Mouse (Mus musculus) E14TG2a.4 (cell line): Measurements from ENCODE around the gene Cmtm4.

Experiments used
- CTCF ChIP-seq: conservative IDR thresholded peaks from 2 replicates; pipeline ENCODE4 v1.5.1; 2014; ENCODE audit warnings: low read length
- NANOG ChIP-seq: IDR thresholded peaks from 2 replicates; pipeline ENCODE4 v1.6.1; 2014; ENCODE audit warnings: borderline replicate concordance, low read length, mixed read lengths
- POU5F1 ChIP-seq: IDR thresholded peaks from 2 replicates; pipeline ENCODE4 v1.6.1; 2014; ENCODE audit warnings: low read length, borderline replicate concordance

DNA sequence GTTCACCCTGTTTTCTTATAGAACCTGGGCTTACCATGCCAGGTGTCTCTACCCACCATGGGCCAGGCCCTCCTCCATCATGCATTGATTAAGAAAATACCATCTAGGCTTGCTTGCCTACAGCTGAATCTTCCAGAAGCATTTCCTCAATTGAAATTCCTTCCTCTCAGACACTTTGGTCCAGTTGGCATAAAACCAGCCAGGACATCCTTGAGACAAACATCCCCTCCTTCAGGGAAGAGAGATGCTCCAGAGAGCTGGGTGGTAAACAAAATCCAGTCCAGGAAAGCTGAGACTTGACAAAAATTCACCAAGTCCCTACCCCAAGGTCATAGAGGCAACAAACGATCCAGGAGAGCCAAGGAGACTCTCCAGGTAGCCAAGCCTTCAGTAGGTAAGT, 61.4 kb downstream of the Cmtm4 start:
- TF ChIP-seq CTCF = no peak
- TF ChIP-seq POU5F1 = no peak
- no peak for TF ChIP-seq NANOG
